Mouse (Mus musculus): ENCODE results near the gene Cdh16.

The Cdh16 gene

DNA sequence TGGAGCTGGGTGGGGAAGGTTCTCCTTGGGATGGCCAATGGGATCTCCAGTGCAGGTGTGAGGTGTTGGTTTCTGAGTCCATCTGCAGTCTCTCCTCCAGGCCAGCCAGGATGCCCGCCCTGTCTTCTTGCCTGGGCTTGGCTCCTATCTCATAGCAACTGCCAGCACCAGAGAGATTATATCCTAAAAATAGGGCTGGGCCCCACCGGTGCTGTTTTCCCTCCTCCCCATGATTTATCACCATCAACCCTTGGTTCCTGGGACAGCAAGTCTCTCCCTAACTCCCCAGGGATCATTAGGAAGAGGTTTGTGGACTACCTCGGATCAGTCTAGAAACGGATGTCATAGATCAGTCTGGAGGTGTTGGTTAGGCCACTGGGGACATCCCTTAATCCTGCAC, 11.1 kb downstream of the Cdh16 start:
- DNase-seq (ENCODE audit: extremely low spot score, low spot score), result no peak

DNA sequence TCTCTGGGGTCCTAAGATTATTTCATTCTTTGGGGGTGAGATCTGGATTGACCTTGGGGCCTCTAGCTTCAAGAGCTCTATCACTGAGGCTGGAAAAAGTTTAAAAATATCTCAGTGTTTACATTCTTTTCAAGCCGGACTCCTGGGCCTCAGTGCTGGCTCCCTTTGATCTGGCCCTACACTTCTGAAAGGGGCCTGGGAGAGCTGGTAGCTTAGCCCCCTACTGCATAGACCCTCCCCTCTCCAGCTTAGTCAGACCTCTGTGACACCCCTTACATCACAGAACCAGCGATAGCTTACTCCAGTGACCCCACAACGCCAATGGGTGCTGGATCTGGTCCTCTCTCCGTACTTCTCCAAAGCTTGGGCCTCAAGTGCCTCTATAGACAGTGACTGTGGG, 12.6 kb downstream of the Cdh16 start:
- no peak for DNase-seq (ENCODE audit: extremely low spot score, low spot score)

DNA sequence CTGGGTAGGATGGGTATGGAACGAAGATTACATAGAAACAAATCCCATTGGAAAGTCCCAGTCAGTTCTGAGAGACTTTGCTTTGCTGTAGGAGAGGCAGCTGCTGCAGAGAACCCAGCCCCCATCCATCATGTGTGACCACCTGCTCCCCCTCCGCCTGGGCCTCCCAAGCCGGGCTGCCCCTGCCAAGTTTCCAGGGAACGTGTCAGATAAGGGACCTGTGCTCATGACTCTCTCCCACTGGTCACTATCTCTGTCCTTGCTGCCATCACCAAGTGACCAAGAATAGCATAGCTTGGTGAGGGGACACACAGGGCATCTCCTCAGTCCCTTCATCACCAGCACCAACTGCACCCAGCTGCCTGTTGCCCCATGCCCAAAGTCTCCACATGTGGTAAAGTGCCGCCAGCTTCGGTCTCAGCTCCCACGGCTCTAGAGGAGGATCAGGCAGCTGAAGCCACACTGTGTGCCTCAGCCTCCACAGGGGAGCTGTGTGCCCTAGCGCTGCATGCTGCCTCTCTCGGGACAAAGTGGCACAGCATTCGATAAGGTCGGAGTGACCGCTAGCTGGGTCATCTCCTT, 13.9 kb downstream of the Cdh16 start:
- no peak for DNase-seq (ENCODE audit: extremely low spot score, low spot score)

DNA sequence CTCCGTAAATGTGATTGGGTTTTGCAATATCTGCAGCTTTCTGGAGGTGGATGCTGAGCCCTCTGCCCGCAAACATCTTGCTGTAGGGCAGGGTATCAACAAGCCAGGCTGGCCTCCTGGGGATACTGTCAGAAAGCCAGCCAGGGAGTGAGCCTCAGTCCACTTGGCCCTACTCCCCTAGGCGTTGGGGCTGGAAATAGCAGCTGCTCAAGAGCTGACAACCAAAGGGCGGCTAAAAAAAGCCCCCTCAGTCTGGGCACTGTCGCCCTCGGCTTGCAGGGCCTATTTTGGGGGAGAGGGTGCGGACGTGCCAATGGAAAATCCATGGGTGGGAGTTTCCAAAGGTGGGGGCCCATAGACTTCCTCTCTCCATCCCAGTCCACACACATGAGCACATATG, 15.0 kb downstream of the Cdh16 start:
- no peak for DNase-seq (ENCODE audit: extremely low spot score, low spot score)

DNA sequence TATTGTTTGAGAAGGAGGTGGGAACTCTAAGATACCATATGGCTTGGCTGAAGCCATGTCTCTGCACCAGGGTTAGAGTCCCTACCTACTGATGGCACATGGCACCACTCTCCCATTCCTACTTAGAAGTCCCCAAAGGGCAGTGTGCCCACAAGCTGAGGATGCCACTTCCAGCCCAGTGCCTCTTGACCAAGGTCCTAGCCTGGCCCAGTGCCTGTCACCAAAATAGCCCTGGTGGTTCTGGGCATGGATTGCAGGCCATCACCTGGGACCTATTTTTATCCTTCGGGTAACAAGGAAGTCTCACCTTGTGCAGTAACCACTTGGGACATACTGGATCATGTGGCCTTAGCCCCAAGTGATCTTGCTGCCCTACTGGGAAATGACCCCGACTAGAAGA, 16.3 kb downstream of the Cdh16 start:
- DNase-seq (ENCODE audit: extremely low spot score, low spot score), result no peak

DNA sequence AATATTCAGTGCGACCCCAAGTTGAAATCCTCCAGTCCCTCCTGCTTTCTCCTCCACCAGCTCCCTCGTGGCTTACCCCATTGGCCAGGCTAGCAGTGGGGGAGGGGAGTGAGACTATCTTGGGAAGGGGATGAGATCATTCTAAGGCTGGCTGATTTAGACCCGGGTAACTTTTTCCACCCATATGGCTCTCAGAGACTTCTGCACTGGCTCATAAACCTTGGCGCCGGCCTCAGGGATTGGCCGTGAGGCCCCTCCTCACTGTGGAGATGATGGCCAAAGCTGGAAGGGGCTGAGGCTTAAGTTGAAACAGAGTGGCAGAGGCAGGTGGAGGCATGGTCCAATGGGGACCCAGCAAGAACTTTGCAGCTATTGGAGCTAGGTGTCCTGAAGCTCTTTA, 17.9 kb downstream of the Cdh16 start:
- no peak for DNase-seq (ENCODE audit: extremely low spot score, low spot score)

DNA sequence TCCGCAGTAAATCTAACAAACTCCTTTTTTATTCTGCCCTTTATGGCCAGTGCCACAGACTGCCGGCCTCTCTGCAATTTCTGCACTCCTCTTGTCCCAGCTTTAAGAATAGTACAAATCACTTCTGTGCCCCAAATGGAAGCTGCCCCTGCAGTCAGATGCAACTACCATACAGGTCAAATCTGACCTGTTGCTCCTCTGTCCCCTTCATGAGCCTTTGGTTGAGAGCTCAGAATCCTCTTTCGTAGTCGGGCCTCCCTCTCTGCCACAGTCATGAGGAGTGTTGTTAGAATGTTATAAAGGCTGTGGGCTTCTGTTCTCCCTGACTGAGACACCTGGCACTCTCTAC, 21.0 kb downstream of the Cdh16 start:
- no peak for DNase-seq (ENCODE audit: extremely low spot score, low spot score)

DNA sequence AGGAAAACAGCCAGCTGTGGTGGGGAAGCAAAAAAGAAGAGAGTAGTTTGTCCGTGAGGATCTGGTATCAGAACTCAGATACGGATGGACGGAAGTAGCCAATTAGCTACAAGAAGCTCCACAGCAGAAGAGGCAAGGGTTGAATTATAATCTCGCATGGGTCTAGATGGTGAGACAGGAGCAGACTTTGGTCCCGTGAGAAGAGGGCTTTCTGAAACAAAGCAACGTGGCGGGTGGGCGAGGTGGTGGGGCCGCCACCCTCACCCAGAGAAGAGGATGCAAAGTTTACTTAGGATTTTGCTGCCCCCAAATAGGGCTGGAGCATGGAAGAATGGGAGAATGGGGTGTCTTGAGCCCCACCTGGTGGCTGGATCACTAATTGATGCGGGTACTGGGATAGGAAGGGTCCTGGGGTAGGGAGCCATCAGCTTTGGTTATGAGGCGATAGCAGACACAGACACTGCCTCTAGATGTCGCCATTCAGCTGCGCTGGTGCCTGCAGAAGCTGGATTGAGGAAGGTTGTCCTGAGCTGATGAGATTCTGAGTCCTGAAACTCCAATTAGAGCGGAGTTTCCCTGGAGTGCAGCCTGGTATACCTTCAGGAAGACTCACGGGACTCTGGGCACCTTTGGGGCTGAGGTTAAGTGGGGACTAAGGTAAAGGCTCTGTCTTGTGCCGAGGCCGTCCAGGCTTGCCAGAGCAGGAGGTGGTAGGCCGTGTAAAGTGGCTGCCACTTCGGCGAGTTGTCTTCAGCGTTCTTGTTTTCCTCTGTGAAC, 21.5 kb downstream of the Cdh16 start:
- DNase-seq (ENCODE audit: extremely low spot score, low spot score), result peak; percentile 86

DNA sequence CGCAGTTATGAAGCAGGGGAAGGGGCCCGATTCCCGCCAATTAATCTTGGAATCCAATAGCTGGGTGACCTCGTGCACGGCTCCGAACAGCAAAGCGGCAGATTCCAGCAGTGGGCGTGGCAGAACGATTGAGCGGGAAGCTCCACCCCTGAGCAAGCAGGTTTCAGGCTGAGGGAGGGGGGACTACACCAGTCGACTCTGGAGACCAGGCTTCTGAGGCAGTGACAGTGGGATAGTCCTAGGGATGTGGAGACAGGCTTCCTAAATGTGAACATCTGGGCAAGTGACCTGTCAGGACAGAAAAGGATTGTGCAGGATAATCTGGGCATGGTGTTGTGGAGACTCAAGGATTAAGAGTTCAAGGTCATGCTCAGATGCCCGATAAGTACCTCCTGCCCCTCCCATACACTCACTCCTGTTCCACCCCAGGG, 22.2 kb downstream of the Cdh16 start:
- peak; percentile 36 for DNase-seq (ENCODE audit: extremely low spot score, low spot score)

DNA sequence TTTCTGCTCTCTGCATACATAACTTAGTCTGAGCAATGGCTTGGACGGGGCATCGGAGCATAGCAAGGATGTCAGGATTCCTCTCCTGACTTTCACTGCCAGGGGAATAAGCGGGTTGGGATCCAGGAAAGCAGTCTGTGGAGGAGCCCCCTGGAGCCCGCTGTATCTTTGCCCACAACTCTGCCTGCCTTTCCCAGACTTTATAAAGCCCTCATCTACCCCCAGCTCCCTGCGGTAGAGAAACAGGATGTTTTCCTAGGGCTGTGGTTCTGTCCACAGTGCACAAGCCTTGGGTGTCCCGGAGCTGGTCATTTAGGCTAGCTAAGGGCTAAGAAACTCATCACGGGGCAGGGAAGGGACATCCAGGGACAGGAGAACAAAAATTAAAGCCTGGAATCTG, 22.8 kb downstream of the Cdh16 start:
- peak; percentile 26 for DNase-seq (ENCODE audit: extremely low spot score, low spot score)

DNA sequence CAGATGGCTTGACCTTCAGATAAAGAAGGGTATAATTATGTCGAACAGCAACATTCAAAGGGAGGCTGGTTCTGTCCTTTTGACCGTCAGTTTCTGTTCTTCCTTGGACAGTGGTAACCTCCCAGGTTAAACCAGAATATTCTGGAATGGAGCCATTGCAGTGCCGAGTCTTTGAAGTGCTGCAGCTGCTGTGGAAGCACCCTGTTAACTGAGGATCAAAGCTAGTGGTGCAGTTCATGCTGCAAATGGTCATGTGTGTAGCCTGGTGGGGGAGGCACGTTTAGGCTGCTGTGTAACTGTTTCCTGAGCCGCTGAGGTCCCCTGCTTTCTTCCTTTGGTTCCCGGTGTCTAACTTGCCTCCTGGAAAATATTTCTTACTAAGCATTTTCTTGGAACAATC, 25.7 kb downstream of the Cdh16 start:
- DNase-seq (ENCODE audit: extremely low spot score, low spot score), result no peak

DNA sequence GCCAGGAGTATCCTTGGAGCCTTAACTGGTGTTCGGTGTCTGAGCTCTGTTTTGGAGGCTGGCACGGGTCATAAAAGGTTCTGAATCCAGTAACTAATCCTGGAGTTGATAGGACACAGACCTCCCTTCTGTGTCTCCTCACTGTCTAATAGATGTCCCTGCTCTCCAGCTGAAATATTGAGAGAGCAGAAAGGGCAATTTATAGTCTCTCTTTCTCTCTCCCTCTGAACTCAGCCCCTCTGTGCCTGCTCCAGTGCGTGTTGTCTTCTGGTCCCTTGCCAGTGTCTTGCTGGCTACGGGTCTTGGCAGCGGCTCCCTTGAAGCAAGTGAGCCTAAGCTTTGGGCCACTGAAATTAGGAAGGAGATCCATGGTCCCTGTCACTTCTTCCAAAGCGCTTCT, 26.5 kb downstream of the Cdh16 start:
- no peak for DNase-seq (ENCODE audit: extremely low spot score, low spot score)

DNA sequence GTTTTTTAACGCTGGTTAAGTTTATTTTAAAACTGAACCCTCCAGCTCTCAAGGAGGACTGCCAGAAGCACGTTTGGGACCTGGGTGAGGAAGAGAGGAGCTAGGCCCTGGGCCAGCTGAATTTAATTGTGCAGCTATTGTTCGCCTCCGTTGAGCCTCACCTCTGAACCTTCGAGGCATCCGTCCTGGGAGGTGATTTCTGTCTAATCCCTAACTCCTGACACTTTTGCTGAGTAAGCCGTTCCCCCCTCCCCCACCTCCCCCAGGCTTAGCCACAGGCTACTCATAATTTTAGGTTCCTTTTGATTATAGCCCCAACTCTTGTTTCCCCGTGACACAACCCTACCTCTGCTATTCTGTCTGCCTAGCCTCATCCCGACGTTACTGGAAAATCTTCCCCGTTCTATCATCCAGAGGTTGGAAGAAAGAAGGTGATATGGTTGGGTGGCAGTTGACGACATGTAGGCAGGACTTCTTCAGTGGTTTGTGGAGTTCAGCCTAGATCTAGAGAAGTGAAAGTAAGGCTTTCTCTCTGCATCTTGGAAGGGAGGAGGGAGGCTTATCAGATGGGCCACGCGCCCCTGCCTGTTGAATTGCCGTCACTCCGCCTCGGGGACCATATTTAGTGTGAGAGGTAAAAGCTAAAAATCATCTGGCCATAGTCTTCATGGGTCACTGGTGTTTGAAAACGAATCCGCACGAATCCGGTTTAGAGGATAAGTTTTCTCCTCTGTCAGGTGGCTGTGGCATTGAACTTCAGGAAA, 28.2 kb downstream of the Cdh16 start:
- no peak for DNase-seq (ENCODE audit: extremely low spot score, low spot score)

DNA sequence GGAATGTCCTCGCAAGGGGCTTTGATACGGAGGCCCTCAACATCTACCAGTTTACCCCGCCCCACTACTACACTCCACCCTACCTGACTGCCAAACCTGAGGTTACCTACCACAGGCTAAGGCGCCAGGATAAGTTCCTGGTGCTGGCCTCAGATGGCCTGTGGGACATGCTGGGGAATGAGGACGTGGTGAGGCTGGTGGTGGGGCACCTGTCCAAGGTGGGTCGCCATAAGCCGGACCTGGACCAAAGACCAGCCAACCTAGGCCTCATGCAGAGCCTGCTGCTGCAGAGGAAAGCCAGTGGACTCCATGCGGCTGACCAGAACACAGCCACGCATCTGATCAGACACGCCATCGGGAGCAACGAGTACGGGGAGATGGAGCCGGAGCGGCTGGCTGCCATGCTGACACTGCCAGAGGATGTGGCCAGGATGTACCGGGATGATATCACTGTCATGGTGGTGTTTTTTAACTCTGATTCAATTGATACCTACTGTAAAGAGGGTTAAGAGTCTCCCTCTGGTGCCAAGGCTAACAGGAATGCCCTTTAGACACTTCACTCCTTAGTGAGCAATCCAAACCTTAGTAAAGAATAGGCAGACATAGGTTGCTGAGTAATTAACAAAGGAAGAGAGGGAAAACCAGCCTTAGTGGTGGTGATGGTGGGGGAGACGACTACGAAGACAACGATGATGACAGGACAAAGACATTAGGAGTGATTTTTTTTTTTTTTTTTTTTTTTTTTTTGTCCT, 29.4 kb downstream of the Cdh16 start:
- no peak for DNase-seq (ENCODE audit: extremely low spot score, low spot score)

DNA sequence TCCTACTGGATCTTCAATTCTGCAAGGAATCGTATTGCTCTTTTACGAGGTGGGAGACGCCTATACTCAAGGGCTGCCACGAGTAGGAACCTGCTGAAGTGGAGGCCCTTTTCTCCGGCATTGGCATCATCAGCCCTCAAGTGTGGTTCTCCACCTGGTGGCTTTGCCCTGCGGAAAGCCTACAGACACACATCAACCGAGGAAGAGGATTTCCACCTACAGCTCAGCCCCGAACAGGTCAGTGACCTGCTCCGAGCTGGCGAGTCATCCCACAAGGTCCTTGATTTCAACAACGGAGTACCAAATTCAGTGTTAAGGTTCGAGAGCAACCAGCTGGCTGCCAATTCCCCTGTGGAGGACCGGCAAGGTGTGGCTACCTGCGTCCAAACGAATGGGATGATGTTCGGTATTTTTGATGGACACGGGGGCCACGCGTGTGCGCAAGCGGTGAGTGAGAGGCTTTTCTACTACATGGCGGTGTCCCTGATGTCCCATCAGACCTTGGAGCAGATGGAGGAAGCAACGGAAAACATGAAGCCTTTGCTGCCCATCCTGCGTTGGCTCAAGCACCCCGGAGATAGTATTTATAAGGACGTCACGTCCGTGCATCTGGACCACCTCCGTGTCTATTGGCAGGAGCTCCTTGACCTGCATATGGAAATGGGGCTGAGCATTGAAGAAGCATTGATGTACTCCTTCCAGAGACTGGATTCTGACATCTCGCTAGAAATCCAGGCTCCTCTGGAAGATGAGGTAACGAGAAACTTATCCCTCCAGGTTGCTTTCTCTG, 30.5 kb downstream of the Cdh16 start:
- DNase-seq (ENCODE audit: extremely low spot score, low spot score), result no peak

DNA sequence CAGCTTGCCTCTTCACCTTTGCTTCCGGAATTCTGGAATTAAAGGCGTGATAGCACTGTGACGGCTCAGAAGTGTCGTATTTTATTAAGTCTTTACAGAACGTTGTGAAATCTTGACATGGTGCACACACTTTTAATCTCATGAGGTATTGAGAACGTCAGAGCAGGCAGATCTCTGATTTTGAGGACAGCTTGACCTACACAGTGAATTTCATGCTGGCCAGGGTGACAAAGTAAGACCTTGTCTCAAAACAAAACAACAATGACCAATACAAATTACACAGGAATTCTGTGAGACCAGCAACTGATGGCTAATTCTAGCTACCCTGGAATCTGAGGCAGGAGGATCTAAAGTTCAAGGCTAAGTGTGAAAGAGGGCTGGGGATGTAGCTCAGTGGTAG, 31.6 kb downstream of the Cdh16 start:
- no peak for DNase-seq (ENCODE audit: extremely low spot score, low spot score)

DNA sequence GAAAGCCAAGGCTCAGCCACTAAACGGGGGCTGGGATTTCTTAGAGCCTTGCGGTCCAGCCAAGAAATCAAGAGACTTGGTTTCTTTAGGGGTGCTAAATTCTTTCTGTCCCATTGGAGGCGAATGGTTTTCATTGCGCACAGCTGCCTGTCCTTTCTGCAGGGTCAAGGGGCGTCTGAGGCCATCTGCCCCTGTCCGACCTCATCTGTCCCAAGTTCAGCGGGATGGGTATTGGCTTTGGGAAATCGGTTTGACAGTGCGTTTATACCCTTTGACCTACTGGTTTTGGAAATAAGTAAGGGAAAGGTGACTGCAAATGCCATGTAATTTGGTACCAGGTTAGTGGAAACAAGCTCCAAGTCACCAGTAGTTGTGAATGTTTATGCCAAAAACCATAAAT, 32.3 kb downstream of the Cdh16 start:
- DNase-seq (ENCODE audit: extremely low spot score, low spot score), result no peak

DNA sequence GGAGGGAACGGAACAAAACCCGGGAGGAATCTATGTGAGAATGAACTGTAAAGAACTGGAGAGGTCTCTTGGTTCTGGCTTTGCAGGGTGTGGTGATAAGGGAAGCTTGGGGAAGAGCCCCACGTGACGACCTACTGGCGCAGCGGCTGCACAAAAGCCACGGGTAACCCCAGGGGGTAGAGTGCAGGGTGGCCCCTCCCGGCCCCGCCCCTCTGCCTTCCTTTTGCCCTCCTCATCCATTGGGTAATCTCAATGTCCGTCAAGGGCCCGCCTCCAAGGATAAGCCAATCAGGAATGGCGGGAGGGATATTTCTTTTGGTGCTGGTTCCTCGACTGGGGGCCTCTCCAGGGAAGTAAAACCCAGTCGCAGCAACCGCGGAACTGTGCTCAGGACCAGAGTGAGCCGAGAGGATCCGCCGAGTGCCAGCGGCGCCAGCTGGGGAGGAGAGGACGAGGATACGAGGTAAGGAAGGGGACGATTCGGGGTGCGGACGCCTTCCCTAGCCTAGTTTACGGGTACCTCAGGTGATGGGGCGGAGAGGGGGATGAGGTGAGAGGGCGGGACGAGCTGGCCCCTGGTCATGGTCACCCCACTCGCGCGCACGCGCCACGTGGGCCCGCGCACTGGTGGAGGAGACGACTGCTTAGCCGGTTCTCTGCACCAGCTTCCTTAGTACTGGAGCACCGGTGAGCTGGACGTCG, 32.9 kb downstream of the Cdh16 start, which contains the start of gene Pdp2:
Gene Pdp2 (plus strand): TSS at position 319 of the 702 bp plus-strand sequence.
- DNase-seq (ENCODE audit: extremely low spot score, low spot score), result peak; percentile 88

DNA sequence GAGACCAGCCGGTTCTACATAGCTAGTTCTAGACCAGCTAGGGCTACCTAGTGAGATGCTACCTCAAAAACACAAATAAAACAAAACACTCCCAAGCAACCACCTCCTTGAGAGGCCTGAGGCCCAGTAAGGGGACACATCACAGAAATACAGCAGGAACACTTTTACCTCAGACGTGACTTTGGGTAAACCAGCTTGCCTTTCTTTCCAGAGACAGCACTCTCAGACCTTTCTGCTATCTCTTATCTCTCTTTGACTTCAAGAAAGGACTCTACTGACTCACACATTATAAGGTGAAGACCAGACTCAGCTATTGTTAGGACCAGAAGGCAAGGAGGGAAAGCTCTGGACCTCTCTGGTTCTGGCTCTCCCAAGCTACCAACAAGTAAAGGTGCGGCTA, 33.9 kb downstream of the Cdh16 start:
- no peak for DNase-seq (ENCODE audit: extremely low spot score, low spot score)

DNA sequence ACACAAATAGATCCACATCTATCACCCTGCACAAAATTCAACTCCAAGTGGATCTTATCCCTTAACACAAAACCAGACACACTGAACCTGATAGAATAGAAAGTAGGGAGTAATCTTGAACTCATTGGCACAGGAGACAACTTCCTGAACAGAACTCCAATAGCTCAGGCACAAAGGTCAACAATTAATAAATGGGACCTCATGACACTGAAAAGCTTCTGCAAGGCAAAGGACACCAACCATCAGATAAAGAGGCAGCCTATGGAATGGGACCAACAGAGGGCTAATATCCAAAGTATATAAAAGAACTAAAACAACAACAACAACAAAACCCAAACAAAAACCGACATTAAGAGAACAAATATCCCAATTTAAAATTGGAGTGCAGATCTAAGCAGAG, 39.7 kb downstream of the Cdh16 start:
- no peak for DNase-seq (ENCODE audit: extremely low spot score, low spot score)

Measured in neural tube, embryonic 10.5 days (tissue).